Mouse (Mus musculus) T-helper 2 cell (primary cell): Measurements from ENCODE around the gene Bcar3.

Source experiments
- in situ Hi-C: fragments of 300-600 bp; cut with MboI, MseI; formaldehyde crosslinking; loops from one replicate; pipeline ENCODE4 v1.15.1; 2025; ENCODE audit warnings: high pct_unique_total_duplicates

Bcar3 gene

GRCm38 (mm10) chr3:122334375-122334774 is 40.4 kb downstream of the Bcar3 start:
- in situ Hi-C loops = no loop called here

GRCm38 (mm10) chr3:122336030-122336429 is 42.1 kb downstream of the Bcar3 start:
- in situ Hi-C loops = no loop called here

- in situ Hi-C loops = no loop called here
Observed at GRCm38 (mm10) chr3:122337992-122338391, 44.1 kb downstream of the Bcar3 start.

- in situ Hi-C loops = no loop called here
Observed at GRCm38 (mm10) chr3:122338897-122339296, 45.0 kb downstream of the Bcar3 start.

GRCm38 (mm10) chr3:122340135-122341068 is 46.5 kb downstream of the Bcar3 start:
- in situ Hi-C loops = no loop called here

- in situ Hi-C loops = no loop called here
Observed at GRCm38 (mm10) chr3:122343437-122343853, 49.5 kb downstream of the Bcar3 start.

- in situ Hi-C loops = no loop called here
Observed at GRCm38 (mm10) chr3:122344350-122344749, 50.4 kb downstream of the Bcar3 start.

GRCm38 (mm10) chr3:122345977-122346472 is 52.1 kb downstream of the Bcar3 start:
- in situ Hi-C loops = no loop called here

GRCm38 (mm10) chr3:122346600-122346999 is 52.7 kb downstream of the Bcar3 start:
- in situ Hi-C loops = no loop called here

GRCm38 (mm10) chr3:122348677-122349076 is 54.7 kb downstream of the Bcar3 start:
- in situ Hi-C loops = no loop called here

GRCm38 (mm10) chr3:122352801-122353200 is 58.9 kb downstream of the Bcar3 start:
- in situ Hi-C loops = no loop called here

GRCm38 (mm10) chr3:122359426-122359825 is 65.5 kb downstream of the Bcar3 start:
- in situ Hi-C loops = no loop called here

GRCm38 (mm10) chr3:122359954-122360353 is 66.0 kb downstream of the Bcar3 start:
- in situ Hi-C loops = no loop called here

- in situ Hi-C loops = no loop called here
Observed at GRCm38 (mm10) chr3:122360721-122361138, 66.8 kb downstream of the Bcar3 start.

- in situ Hi-C loops = no loop called here
Observed at GRCm38 (mm10) chr3:122362719-122363118, 68.8 kb downstream of the Bcar3 start.

- in situ Hi-C loops = no loop called here
Observed at GRCm38 (mm10) chr3:122364565-122364964, 70.6 kb downstream of the Bcar3 start.

- in situ Hi-C loops = no loop called here
Observed at GRCm38 (mm10) chr3:122365326-122365725, 71.4 kb downstream of the Bcar3 start.

GRCm38 (mm10) chr3:122371646-122372341 is 77.9 kb downstream of the Bcar3 start:
- in situ Hi-C loops = no loop called here

- in situ Hi-C loops = no loop called here
Observed at GRCm38 (mm10) chr3:122372617-122373016, 78.7 kb downstream of the Bcar3 start.

- in situ Hi-C loops = no loop called here
Observed at GRCm38 (mm10) chr3:122376011-122376410, 82.1 kb downstream of the Bcar3 start.

GRCm38 (mm10) chr3:122376412-122376831 is 82.5 kb downstream of the Bcar3 start:
- in situ Hi-C loops = no loop called here

- in situ Hi-C loops = no loop called here
Observed at GRCm38 (mm10) chr3:122376841-122377464, 83.0 kb downstream of the Bcar3 start.
